Mouse (Mus musculus) liver, embryonic 18 days (tissue): ENCODE results near the gene Med24. TPM values are rescaled to one million over a fixed set of nuclear protein-coding genes. Genes with fewer than 3 reads are reported as not detected.

ENCODE experiments used
- polyA plus RNA-seq: library from polyadenylated mRNA; depleted of rRNA; stranded (reverse); fragments of >200 nt; gene quantifications from 2 replicates; pipeline ENCODE4 v1.2.3, GENCODE M21; 2012; rRNA removed

Gene Med24
- 17.2 and 18.6 TPM in 2 replicates for polyA plus RNA-seq

GRCm38 (mm10) chr11:98729119-98729588, at the start of gene Med24:
TSS of gene Med24 (minus strand) at chr11:98729435.

GRCm38 (mm10) chr11:98774582-98775347, 45.5 kb upstream of the Med24 start, which contains the start of gene Nr1d1:
TSS of gene Nr1d1 (minus strand) at chr11:98775333.

GRCm38 (mm10) chr11:98740393-98741050, 11.3 kb upstream of the Med24 start, which contains the start of gene Thra:
TSS of gene Thra (plus strand) at chr11:98740638.

GRCm38 (mm10) chr11:98701213-98701670, 28.0 kb downstream of the Med24 start, which contains the start of gene Csf3:
TSS of gene Csf3 (plus strand) at chr11:98701263.

GRCm38 (mm10) chr11:98681786-98682745, 47.2 kb downstream of the Med24 start, which contains the start of gene Psmd3:
TSS of gene Psmd3 (plus strand) at chr11:98682554.

GRCm38 (mm10) chr11:98664091-98664490, 65.1 kb downstream of the Med24 start, which contains the start of gene Gsdma:
TSS of gene Gsdma (plus strand) at chr11:98664351.

Other genes with a start within 250 kb of the Med24 start
- 1.1 TPM in 2 replicates for gene Ikzf3, start 183.4 kb downstream of the Med24 start, polyA plus RNA-seq
- 0.30 and 0.43 TPM in 2 replicates for gene Zpbp2, start 178.3 kb downstream of the Med24 start, polyA plus RNA-seq
- gene Ormdl3, start 142.1 kb downstream of the Med24 start, polyA plus RNA-seq, result 27.8 and 29.1 TPM in 2 replicates
- gene Lrrc3c, start 131.1 kb downstream of the Med24 start, polyA plus RNA-seq, result not detected in 2 replicates
- 0.07 and 0.10 TPM in 2 replicates for gene Gm12355, start 103.8 kb downstream of the Med24 start, polyA plus RNA-seq
- not detected in 2 replicates for gene Gsdma3, start 103.1 kb downstream of the Med24 start, polyA plus RNA-seq
- not detected in 2 replicates for gene Gsdma2, start 82.7 kb downstream of the Med24 start, polyA plus RNA-seq
- gene Gsdma, start 65.1 kb downstream of the Med24 start, polyA plus RNA-seq, result not detected in 2 replicates
- gene Psmd3, start 46.9 kb downstream of the Med24 start, polyA plus RNA-seq, result 62.1 and 63.2 TPM in 2 replicates
- not detected in 2 replicates for gene Csf3, start 28.2 kb downstream of the Med24 start, polyA plus RNA-seq
- gene Thra, start 11.2 kb upstream of the Med24 start, polyA plus RNA-seq, result 11.4 and 13.3 TPM in 2 replicates
- gene Nr1d1, start 45.9 kb upstream of the Med24 start, polyA plus RNA-seq, result 0.97 and 1.4 TPM in 2 replicates
- 16.2 and 18.9 TPM in 2 replicates for gene Msl1, start 66.1 kb upstream of the Med24 start, polyA plus RNA-seq
- gene Casc3, start 75.5 kb upstream of the Med24 start, polyA plus RNA-seq, result 9.3 and 11.4 TPM in 2 replicates
- 0.62 and 0.85 TPM in 2 replicates for gene Rapgefl1, start 107.3 kb upstream of the Med24 start, polyA plus RNA-seq
- gene Wipf2, start 134.2 kb upstream of the Med24 start, polyA plus RNA-seq, result 1.7 and 2.3 TPM in 2 replicates
- gene Cdc6, start 178.4 kb upstream of the Med24 start, polyA plus RNA-seq, result 13.2 and 13.4 TPM in 2 replicates
- gene Rara, start 198.4 kb upstream of the Med24 start, polyA plus RNA-seq, result 3.5 and 4.5 TPM in 2 replicates